Mouse (Mus musculus) duodenum, adult 2 months (tissue): ENCODE data around the gene 7530416G11Rik. TPM values are rescaled to one million over a fixed set of nuclear protein-coding genes. Genes with fewer than 3 reads are reported as not detected.

Source experiments
- polyA plus RNA-seq: library from polyadenylated mRNA; depleted of rRNA; stranded (reverse); fragments of >200 nt; gene quantifications from 2 replicates; pipeline ENCODE4 v1.2.3, GENCODE M21; 2012; ENCODE audit warnings: low replicate concordance; rRNA removed

The 7530416G11Rik gene
- not detected in 2 replicates for polyA plus RNA-seq

DNA sequence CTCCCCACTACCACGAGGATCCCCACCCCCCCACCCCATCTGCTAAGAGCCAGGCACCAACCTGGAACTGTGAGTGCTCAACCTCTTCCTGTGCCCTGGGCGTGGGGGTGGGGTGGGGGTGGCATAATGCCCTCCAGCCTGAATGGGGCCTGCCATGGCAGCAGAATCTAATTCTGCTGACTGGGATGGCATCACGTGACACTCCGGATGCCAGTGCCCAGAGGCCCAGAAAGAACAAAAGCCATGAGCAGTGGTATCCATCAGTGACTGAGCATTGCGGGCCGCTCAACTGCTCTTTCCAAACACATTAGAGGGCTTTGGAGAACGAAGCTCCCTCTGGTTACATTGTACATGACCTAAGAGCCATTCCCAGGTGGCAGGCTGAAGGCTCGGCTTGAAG lies at the start of gene 7530416G11Rik:
TSS of gene 7530416G11Rik (minus strand) at position 101 of the 400 bp plus-strand sequence.

Other genes with a start within 250 kb of the 7530416G11Rik start
- gene Atxn10, start 167.0 kb downstream of the 7530416G11Rik start, polyA plus RNA-seq, result 15.7 and 23.2 TPM in 2 replicates
- gene Wnt7b, start 79.2 kb upstream of the 7530416G11Rik start, polyA plus RNA-seq, result 0.16 TPM in 1 of 2 replicates, not detected in the other
- gene Ppara, start 231.8 kb upstream of the 7530416G11Rik start, polyA plus RNA-seq, result 3.8 and 8.9 TPM in 2 replicates